Mouse (Mus musculus) megakaryocyte, adult 5-6 weeks (primary cell): Measurements from ENCODE around the gene Pmpca. TPM values are rescaled to one million over a fixed set of nuclear protein-coding genes. Genes with fewer than 3 reads are reported as not detected.

Source experiments
- ATAC-seq: 2 replicates; pipeline ENCODE4 v1.8.0; 2016; ENCODE audit warnings: mild to moderate bottlenecking, inconsistent platforms; ENCODE audit not compliant: poor library complexity, severe bottlenecking
- total RNA-seq, 2 experiments: library from RNA; stranded (forward) in 1 of 2; stranded (reverse) in 1 of 2; fragments of 153-499, 151-499 nt in 1 of 2; fragments of 221-1000, 200-1000 nt in 1 of 2; gene quantifications; 2 replicates each; pipeline versions ENCODE4 v1.2.3 to v1.2.4; 2015 to 2017

Gene Pmpca
- total RNA-seq (2015), result 26.4 and 27.1 TPM in 2 replicates
- total RNA-seq (2017), result 35.0 and 38.5 TPM in 2 replicates

DNA sequence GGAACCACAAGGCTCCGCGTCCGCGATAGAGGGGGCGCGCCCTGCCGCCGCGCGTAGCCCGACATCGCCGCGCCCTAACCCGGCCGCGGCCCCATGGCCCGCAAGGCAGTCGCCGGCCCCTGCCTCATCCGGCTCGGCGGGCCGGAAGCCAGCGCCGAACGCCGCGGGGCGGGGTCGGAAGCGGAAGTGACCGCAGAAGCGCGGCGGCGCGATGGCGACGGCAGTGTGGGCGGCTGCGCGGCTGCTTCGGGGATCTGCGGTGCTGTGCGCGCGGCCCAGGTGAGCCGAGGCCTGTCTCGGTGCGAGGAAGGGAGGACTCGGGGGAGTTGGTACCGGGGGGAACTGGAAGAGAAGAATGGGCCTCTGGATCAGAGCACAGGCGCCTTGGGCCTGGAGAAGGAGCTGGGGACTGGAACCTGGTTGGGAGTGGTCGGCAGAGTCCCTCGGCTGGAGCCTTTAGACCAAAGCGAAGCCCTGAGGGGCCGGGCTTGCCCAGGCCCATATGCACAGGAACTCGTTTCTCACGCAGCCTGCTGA lies at the start of gene Pmpca, which contains the start of gene Entr1:
TSS of gene Pmpca (plus strand) at position 186 of the 537 bp plus-strand sequence.
TSS of gene Entr1 (minus strand) at position 163 of the 537 bp plus-strand sequence.
- ATAC-seq, result peak; percentile 97

DNA sequence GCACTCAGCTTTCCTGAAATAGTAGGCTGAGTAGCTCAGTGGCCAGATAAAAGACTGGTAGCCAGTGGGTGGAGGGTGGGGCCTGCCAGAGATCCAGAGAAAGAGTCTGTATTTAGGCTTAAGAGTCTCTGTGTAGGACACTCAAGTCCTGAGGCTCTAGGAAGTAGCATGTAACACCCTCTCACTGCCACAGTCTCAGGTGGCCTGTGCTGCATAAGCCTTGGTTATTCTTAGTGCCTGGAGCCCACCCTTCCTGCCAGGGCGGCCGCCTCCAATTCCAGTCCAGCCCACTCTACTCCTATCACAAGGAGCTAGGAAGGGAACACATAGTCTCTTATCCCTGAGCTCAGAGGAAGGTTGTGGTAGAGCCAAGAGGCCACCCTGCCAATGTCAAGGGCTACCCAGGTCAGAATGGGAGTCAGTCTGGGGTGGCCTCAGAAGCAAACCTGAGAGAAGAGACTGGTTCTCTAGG lies 47.6 kb upstream of the Pmpca start:
- ATAC-seq, result no peak

DNA sequence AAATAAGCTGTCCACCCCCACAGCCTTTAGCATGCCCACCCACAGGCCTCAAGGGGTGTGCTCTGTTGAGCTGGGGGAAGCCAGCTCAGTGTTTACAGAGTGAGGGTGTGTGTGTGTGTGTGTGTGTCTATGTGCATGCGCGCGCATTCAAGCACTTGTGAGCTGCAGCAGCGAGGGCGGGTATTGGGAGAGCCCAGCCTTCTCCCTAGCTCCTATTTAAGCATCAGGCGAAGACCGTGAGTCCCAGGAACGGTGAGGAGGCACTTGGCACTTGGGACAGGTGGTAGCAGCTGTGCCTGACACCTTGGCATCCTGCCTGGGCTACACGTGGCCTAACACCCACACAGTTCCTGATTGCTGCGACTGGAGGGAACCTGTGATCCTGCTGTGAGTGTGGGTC lies 47.1 kb upstream of the Pmpca start:
- ATAC-seq, result no peak

- ATAC-seq, result no peak
These were observed 46.3 kb upstream of the Pmpca start for GRCm38 (mm10) chr2:26342609-26343490.

DNA sequence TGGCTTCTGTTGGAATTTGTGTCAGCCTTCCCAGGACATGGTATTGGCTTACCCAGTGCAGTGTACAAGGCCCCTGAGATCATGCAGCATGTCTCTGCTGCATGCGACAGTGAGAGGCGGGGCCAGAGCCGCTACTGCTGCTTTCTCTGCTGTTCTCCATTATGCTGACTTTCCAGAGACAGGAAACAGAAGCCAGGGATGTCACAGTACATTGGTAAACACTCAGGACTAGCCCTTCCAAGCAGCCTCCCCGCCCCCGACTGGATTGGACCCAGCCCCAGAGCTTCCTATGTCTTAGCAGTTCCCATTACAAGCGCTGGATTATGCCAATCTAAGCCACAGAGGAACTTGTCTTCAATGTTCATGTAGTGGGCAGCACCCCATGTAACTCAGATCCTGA lies 40.9 kb upstream of the Pmpca start:
- no peak for ATAC-seq

DNA sequence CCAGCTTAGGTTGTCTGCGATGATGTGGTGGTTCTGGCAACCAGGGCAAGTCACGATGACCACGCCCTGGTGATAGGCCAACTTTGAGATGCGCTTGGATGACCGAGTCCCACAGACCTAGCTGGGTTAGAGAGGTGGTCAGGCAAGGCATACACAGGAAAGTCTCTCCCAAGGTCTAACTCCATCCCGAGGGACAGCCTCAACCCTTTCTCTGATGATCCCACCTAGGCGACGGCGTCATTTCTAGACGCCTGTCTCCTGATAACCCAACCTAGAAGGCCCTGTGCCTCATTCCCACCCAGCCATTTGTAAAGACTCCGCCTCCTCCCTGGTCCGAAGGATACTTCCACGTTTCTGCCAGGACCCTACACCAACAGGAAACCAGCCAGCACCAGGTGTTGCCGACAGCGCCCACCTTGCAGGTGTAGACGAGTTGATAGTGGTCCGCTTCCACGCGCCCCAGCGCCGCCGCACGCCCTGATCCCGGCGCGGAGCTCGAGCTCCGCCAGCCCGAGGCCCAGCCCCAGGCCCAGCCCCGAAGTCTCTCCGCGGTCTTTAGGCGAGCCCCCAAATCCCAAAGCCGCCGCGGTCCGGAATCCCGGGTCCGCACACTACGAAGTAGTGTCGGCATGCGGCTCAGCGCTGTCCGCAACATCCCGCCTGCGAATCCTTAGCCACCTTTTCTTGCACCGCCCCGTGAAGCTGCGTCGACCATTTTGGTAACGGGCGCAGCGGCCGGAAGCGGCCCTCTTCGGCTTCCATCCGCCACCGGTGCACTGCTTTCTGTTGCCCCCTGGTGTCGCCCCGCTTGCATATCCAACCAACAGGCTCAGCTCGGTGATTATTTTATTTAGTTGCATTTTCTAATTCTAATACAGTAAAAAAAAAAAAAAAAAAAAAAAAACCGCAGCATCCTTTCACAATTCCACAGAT lies 37.5 kb upstream of the Pmpca start, which contains the start of gene Dnlz:
TSS of gene Dnlz (minus strand) at position 753 of the 933 bp plus-strand sequence.
- ATAC-seq, result peak; percentile 93

DNA sequence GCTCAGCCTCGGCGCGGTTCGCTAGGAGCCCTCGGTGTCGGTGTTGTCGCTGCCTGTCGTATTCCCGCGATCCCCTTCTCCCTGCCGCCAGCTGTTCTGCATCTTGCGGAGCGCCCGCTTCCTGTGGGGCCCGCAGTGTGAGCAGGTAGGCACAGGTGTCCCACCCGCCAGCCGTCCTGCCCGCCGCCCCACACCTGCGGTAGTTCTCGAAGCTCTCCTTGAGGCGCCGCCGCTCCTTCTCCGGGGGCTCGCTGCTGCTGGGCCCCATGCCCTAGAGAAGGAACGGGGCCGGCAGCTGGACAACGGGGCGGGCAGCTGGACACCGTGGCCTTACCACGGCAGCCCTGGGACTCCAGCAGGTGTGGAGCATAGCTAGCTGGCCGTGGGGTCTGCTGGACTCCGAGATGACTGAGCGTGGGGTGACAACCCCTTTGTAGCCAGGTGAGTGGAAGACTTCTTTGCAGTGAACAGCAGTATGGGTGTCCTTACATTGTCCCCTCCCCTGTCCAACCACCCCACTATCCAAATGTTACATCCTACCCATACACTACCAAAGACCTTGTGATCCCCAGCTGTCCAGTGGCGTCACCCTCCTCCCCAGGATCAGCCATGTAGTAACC lies 36.7 kb upstream of the Pmpca start:
- peak; percentile 17 for ATAC-seq

- ATAC-seq, result no peak
These were observed 35.8 kb upstream of the Pmpca start for GRCm38 (mm10) chr2:26353066-26353980.

GRCm38 (mm10) chr2:26354401-26354800 lies 34.7 kb upstream of the Pmpca start:
- ATAC-seq, result no peak

GRCm38 (mm10) chr2:26356231-26356630 lies 32.9 kb upstream of the Pmpca start:
- ATAC-seq, result no peak

- ATAC-seq, result no peak
These were observed 32.5 kb upstream of the Pmpca start for GRCm38 (mm10) chr2:26356678-26357077.

DNA sequence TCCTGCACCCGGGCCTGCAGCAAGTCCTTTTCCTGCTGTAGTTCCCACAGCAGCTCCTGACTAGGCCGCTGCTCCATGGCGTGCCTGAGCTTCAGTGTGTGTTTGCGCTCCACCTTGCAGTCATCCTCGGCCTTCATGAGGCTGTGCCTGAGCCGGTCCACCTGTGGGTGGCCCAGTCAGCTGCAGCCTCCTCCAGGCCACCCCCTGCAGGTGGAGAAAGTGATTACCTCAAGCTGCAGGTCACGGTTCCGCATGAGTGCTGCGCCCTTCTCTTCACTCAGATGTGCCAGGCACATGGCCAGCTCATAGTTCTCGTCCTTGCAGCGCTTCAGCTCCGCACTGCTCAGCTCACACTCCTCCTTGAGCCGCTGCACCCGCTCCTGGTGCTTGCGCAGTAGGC lies 31.7 kb upstream of the Pmpca start:
- ATAC-seq, result no peak

DNA sequence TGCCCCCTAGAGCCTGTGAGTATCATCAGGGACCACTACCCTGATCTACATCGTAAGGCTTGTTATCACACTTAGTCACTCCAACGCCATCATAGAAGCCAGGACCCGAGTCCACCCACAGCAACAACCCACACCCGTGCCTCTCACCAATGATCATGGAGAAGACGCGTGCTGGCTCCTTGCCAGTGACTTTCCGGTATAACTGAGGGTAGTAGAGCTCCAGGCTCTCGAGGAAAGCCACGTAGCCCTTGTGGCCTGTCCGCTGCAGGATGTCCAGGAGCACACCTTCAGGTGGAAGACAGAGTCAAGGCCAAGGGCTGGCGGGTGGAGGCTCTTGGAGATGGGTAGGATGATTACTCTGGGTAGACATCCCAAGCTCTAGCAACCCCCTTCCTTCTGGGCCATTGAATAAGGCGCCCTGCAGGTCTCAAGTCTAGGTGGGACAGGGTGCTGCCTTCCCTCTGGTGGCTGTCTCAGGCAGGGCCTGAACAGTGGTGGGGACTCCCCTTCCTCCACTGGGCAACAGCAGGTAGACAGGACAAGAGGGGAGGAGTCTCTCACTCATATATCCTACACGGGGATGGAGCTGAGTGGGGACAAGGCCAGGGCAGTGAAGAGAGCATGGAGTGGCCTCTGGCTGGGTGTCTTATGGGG lies 30.3 kb upstream of the Pmpca start:
- ATAC-seq, result no peak

- peak; percentile 73 for ATAC-seq
These were observed 29.2 kb upstream of the Pmpca start for GRCm38 (mm10) chr2:26359983-26360382.

- ATAC-seq, result peak; percentile 85
These were observed 28.4 kb upstream of the Pmpca start, which contains the start of gene Card9 for GRCm38 (mm10) chr2:26360772-26361171. Card9 (minus strand) TSS chr2:26360918.

DNA sequence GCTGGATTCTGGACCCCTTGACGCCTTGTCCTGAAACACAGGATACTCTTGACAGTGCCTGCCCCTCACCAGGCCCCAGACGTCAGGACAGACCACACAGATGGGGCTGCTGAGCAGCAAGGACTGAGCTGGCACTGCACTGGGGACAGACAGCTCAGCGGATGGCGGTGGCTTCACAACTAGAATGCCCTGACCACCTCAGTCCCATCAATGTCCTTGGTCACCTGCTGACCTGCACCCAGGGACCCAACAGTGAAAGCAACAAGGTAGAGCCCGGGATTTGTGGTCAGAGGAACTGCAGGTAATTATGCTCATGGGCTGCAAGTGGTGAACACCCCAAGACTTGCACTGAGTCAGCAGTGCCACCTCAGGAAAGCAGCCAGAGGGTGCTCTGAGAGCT lies 26.1 kb upstream of the Pmpca start:
- ATAC-seq, result no peak

GRCm38 (mm10) chr2:26363481-26363880 lies 25.7 kb upstream of the Pmpca start:
- no peak for ATAC-seq

GRCm38 (mm10) chr2:26364738-26365465 lies 24.2 kb upstream of the Pmpca start:
- ATAC-seq, result no peak
